Mouse (Mus musculus) stomach, postnatal 0 days (tissue): Measurements from ENCODE around the gene Vgll4.

Experiments
- CTCF ChIP-seq: IDR thresholded peaks from 2 replicates; pipeline ENCODE4 v1.5.1; 2016; ENCODE audit warnings: antibody characterized with exemption, low read depth, mild to moderate bottlenecking, moderate library complexity
- EP300 ChIP-seq: optimal IDR thresholded peaks from 2 replicates; pipeline ENCODE3; 2016; ENCODE audit warnings: antibody characterized with exemption

DNA sequence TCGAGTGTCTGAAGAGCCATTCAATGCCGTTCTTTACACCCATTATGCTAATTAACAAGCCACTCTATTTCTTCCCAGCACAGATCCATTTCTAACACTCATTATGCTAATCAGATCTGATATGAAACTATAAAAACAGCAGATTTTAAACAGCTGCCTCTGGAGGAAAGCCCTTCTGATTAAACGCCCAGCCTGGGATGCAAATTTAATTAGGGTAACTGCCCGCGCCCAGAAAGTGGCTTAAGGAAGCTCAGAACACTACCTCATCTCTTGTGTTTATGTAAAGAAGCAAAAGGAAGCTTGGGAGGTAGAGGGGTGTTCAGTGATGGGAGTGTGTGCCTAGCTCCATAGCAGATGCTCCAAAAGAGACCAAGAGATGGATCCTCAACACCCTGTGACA lies 17.4 kb downstream of the Vgll4 start:
- TF ChIP-seq CTCF (no peak), EP300 (no peak)
